Mouse (Mus musculus): ENCODE data around the gene Tob2.

DNA sequence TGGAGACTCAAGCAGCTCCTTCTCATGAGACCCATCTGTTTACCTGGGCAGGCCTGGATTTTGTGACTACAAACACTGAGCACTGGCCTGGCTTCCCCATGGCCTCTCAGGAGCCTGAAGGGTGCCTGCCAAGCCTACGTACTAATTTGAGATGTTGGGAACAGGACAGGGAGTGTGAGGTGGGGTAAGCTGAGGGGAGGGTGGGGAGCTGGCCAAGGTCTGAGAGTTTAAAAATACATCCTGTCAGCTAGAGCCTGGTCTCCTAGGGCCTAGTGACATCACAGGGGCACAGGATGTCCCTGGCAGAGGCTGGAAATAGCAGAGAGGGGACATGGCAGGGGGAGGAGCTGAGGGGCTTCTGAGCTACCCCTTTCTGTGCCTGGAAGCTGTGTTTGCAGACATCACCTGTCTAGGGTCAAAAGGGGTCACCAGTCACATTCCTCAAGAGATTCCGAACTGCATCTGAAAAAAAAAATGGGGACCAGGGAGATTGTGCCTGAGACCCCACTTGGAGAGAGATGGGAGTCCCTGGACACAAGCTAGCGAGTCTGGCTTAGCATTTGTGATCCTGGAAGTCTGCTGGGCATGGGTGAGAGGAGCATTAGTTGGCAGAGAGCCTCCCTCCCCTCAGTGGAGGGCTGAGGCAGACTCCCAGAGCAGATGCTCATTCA is 24.3 kb downstream of the Tob2 start:
- TF ChIP-seq POLR2A (IDR thresholded peaks at IDR 0.05; ENCODE audit: insufficient read depth, low read depth, low read length) = no peak
- no peak for TF ChIP-seq CTCF (IDR thresholded peaks at IDR 0.05; ENCODE audit: insufficient read depth, low read depth, low read length)
